Mouse (Mus musculus) liver, postnatal 0 days (tissue): ENCODE measurements around the gene Actr8. TPM values are rescaled to one million over a fixed set of nuclear protein-coding genes. Genes with fewer than 3 reads are reported as not detected.

Experiments used
- ATAC-seq: fragments of 200-750 bp; cut with Nextera tagmentation; 2 replicates; pipeline ENCODE4 v1.8.0; 2017; ENCODE audit warnings: mild to moderate bottlenecking, moderate library complexity
- DNase-seq: peaks from one replicate; pipeline ENCODE4 v3.0.0-alpha.2; 2016
- H3K27ac ChIP-seq: fragments of 300-500 bp; sonication (generic); 2 replicates; pipeline ENCODE4 v1.5.1; 2014; ENCODE audit warnings: antibody characterized with exemption, moderate library complexity, mild to moderate bottlenecking, low read depth
- H3K27me3 ChIP-seq: fragments of 300-500 bp; sonication (generic); 2 replicates; pipeline ENCODE4 v1.6.1; 2014; ENCODE audit warnings: low read length, control low read depth, mixed read lengths; ENCODE audit not compliant: insufficient read depth
- H3K36me3 ChIP-seq: fragments of 300-500 bp; sonication (generic); replicated peaks from 2 replicates; pipeline ENCODE4 v1.6.1; 2014; ENCODE audit warnings: mild to moderate bottlenecking, control low read depth, low read length, moderate library complexity, mixed read lengths; ENCODE audit not compliant: insufficient read depth
- H3K4me1 ChIP-seq: fragments of 300-500 bp; sonication (generic); 2 replicates; pipeline ENCODE4 v1.6.1; 2014; ENCODE audit warnings: antibody characterized with exemption, mild to moderate bottlenecking, control low read depth; ENCODE audit not compliant: insufficient read depth
- H3K4me2 ChIP-seq: fragments of 300-500 bp; sonication (generic); 2 replicates; pipeline ENCODE4 v1.6.1; 2014; ENCODE audit warnings: low read depth, mild to moderate bottlenecking, low read length, moderate library complexity, mixed read lengths
- H3K4me3 ChIP-seq: fragments of 300-500 bp; sonication (generic); 2 replicates; pipeline ENCODE4 v1.5.1; 2014; ENCODE audit warnings: low read depth, low read length
- H3K9ac ChIP-seq: fragments of 300-500 bp; sonication (generic); replicated peaks from 2 replicates; pipeline ENCODE4 v1.6.1; 2014; ENCODE audit warnings: mild to moderate bottlenecking, moderate library complexity
- H3K9me3 ChIP-seq: fragments of 300-500 bp; sonication (generic); 2 replicates; pipeline ENCODE4 v1.6.1; 2016; ENCODE audit warnings: mild to moderate bottlenecking, control low read depth, low read length, mixed read lengths
- CTCF ChIP-seq: sonication (generic); IDR thresholded peaks from 2 replicates; pipeline ENCODE4 v1.5.1; 2016; ENCODE audit warnings: antibody characterized with exemption, low read depth
- EP300 ChIP-seq: IDR thresholded peaks from 2 replicates; pipeline ENCODE4 v1.6.1; 2016; ENCODE audit warnings: antibody characterized with exemption, low read depth, mild to moderate bottlenecking
- WGBS: fragments of 180-500 bp; shearing (Covaris S2); extraction: QIAGEN DNeasy Blood & Tissue Kit; methylation state at CpG from one replicate; pipeline ENCODE4 v1.1.7; 2014; ENCODE audit not compliant: insufficient replicate concordance; 5-methylcytosine and 5-hydroxymethylcytosine counted together
- polyA plus RNA-seq: library from polyadenylated mRNA; unstranded; fragments of >200 nt; fragmentation: Nextera tagmentation; extraction: Ambion mirVana; gene quantifications from 2 replicates; pipeline ENCODE4 v1.2.1, GENCODE M21; 2015

Actr8 gene
- polyA plus RNA-seq, 1 experiment from 2014 or later: 15.0 TPM

- DNase-seq (no peak), ATAC-seq (no peak)
- H3K4me3 ChIP-seq: no peak overlapping the region
These were observed 61.3 kb downstream of the Actr8 start for GRCm38 (mm10) chr14:30039413-30039812.

GRCm38 (mm10) chr14:30041836-30042235 lies 63.7 kb downstream of the Actr8 start:
- Histone ChIP-seq H3K4me1 (no peaks in the 10 kb centered on the region), H3K9me3 (no peaks in the 10 kb centered on the region), H3K9ac (no peak overlapping the region), H3K36me3 (peaks cover 8% of the 10 kb centered on the region; the same call in 1 of the 2 replicates), H3K4me2 (no peak overlapping the region), H3K4me3 (no peak overlapping the region), H3K27me3 (no peaks in the 10 kb centered on the region), H3K27ac (no peak overlapping the region)
- no peak for DNase-seq
- TF ChIP-seq EP300 (no peak), CTCF (0 out of 2 replicates have a peak, but pooled peaks have one; percentile 2)
- no peak for ATAC-seq
- WGBS: 74% methylated on average over 9 of the region's 9 CpGs

More at GRCm38 (mm10) chr14:30039413-30039812, 61.3 kb downstream of the Actr8 start:
- Histone ChIP-seq H3K36me3 (peaks cover 16% of the 10 kb centered on the region), H3K4me2 (no peak overlapping the region), H3K4me1 (no peaks in the 10 kb centered on the region), H3K9ac (no peak overlapping the region), H3K27me3 (no peaks in the 10 kb centered on the region), H3K27ac (no peak overlapping the region), H3K9me3 (no peaks in the 10 kb centered on the region)
- TF ChIP-seq EP300 (no peak), CTCF (no peak)
- 50% methylated on average over 4 of the region's 4 CpGs for WGBS

- H3K27me3 ChIP-seq: no peaks in the 10 kb centered on the region
- no peak overlapping the region for H3K4me3 ChIP-seq
- H3K4me2 ChIP-seq: no peak overlapping the region
- ATAC-seq (no peak), DNase-seq (no peak)
- H3K36me3 ChIP-seq: peaks cover 2% of the 10 kb centered on the region; the same call in 1 of the 2 replicates
- no peaks in the 10 kb centered on the region for H3K9me3 ChIP-seq
- WGBS: 55% methylated on average over 7 of the region's 7 CpGs
- H3K9ac ChIP-seq: no peak overlapping the region
- TF ChIP-seq EP300: no peak
- no peak for TF ChIP-seq CTCF
- no peak overlapping the region for H3K27ac ChIP-seq
- H3K4me1 ChIP-seq: no peaks in the 10 kb centered on the region
These were observed 65.3 kb downstream of the Actr8 start for GRCm38 (mm10) chr14:30043356-30043940.

GRCm38 (mm10) chr14:30045239-30045638 lies 67.1 kb downstream of the Actr8 start:
- TF ChIP-seq EP300: no peak
- TF ChIP-seq CTCF: no peak
- Histone ChIP-seq H3K9ac (no peak overlapping the region), H3K36me3 (no peaks in the 10 kb centered on the region), H3K27me3 (no peaks in the 10 kb centered on the region), H3K9me3 (no peaks in the 10 kb centered on the region), H3K4me2 (no peak overlapping the region), H3K4me3 (no peak overlapping the region), H3K4me1 (no peaks in the 10 kb centered on the region), H3K27ac (no peak overlapping the region)
- no peak for DNase-seq
- ATAC-seq: no peak
- 86% methylated on average over 10 of the region's 10 CpGs for WGBS

- H3K4me1 ChIP-seq: no peaks in the 10 kb centered on the region
- H3K9me3 ChIP-seq: no peaks in the 10 kb centered on the region
- TF ChIP-seq CTCF (no peak), EP300 (no peak)
- H3K4me2 ChIP-seq: no peak overlapping the region
- no peak overlapping the region for H3K4me3 ChIP-seq
- no peak overlapping the region for H3K9ac ChIP-seq
- H3K36me3 ChIP-seq: no peaks in the 10 kb centered on the region
- DNase-seq (no peak), ATAC-seq (no peak)
- H3K27me3 ChIP-seq: no peaks in the 10 kb centered on the region
- no peak overlapping the region for H3K27ac ChIP-seq
- 73% methylated on average over 8 of the region's 8 CpGs for WGBS
These were observed 67.6 kb downstream of the Actr8 start for GRCm38 (mm10) chr14:30045704-30046220.

- H3K27me3 ChIP-seq: no peaks in the 10 kb centered on the region
- no peak overlapping the region for H3K27ac ChIP-seq
- ATAC-seq: no peak
- no peaks in the 10 kb centered on the region for H3K36me3 ChIP-seq
- H3K4me3 ChIP-seq: no peak overlapping the region
- no peak overlapping the region for H3K4me2 ChIP-seq
- WGBS: 93% methylated on average over 4 of the region's 4 CpGs
- H3K9ac ChIP-seq: no peak overlapping the region
- no peaks in the 10 kb centered on the region for H3K4me1 ChIP-seq
- no peaks in the 10 kb centered on the region for H3K9me3 ChIP-seq
- TF ChIP-seq CTCF: no peak
- TF ChIP-seq EP300: no peak
- no peak for DNase-seq
These were observed 68.8 kb downstream of the Actr8 start for GRCm38 (mm10) chr14:30046976-30047375.
